Mouse (Mus musculus) c-Kit-positive CD71-positive TER-119-positive erythroid progenitor cells, embryonic 14.5 days (primary cell): Measurements from ENCODE around the gene Ano3.

Experiments
- DNase-seq: peaks from one replicate; pipeline ENCODE4 v3.0.0-alpha.2; 2013; ENCODE audit warnings: low spot score

Ano3 gene

GRCm38 (mm10) chr2:110806302-110807093 is 144.2 kb downstream of the Ano3 start:
- no peak for DNase-seq

- no peak for DNase-seq
Measured at GRCm38 (mm10) chr2:110795928-110796327, 154.8 kb downstream of the Ano3 start.

- no peak for DNase-seq
Measured at GRCm38 (mm10) chr2:110795433-110795832, 155.3 kb downstream of the Ano3 start.

GRCm38 (mm10) chr2:110787396-110787795 is 163.3 kb downstream of the Ano3 start:
- DNase-seq: no peak

- DNase-seq: no peak
Measured at GRCm38 (mm10) chr2:110759434-110759833, 191.3 kb downstream of the Ano3 start.

GRCm38 (mm10) chr2:110757556-110757955 is 193.2 kb downstream of the Ano3 start:
- no peak for DNase-seq

GRCm38 (mm10) chr2:110740493-110740892 is 210.2 kb downstream of the Ano3 start:
- no peak for DNase-seq

- DNase-seq: no peak
Measured at GRCm38 (mm10) chr2:110739781-110740180, 210.9 kb downstream of the Ano3 start.

- DNase-seq: no peak
Measured at GRCm38 (mm10) chr2:110737981-110738380, 212.7 kb downstream of the Ano3 start.

- DNase-seq: no peak
Measured at GRCm38 (mm10) chr2:110737236-110737635, 213.5 kb downstream of the Ano3 start.

- no peak for DNase-seq
Measured at GRCm38 (mm10) chr2:110726106-110726505, 224.6 kb downstream of the Ano3 start.

GRCm38 (mm10) chr2:110722208-110722607 is 228.5 kb downstream of the Ano3 start:
- DNase-seq: no peak

- no peak for DNase-seq
Measured at GRCm38 (mm10) chr2:110721290-110721753, 229.4 kb downstream of the Ano3 start, which contains the start of gene Muc15. Muc15 (plus strand) TSS chr2:110721340.

GRCm38 (mm10) chr2:110719051-110719450 is 231.7 kb downstream of the Ano3 start:
- no peak for DNase-seq

GRCm38 (mm10) chr2:110710055-110710720 is 240.5 kb downstream of the Ano3 start:
- no peak for DNase-seq

GRCm38 (mm10) chr2:110709436-110709835 is 241.3 kb downstream of the Ano3 start:
- no peak for DNase-seq

GRCm38 (mm10) chr2:110671071-110671624 is 279.6 kb downstream of the Ano3 start:
- no peak for DNase-seq

GRCm38 (mm10) chr2:110663329-110663728 is 287.4 kb downstream of the Ano3 start:
- DNase-seq: no peak

GRCm38 (mm10) chr2:110644846-110645245 is 305.9 kb downstream of the Ano3 start:
- DNase-seq: no peak

- no peak for DNase-seq
Measured at GRCm38 (mm10) chr2:110644358-110644757, 306.4 kb downstream of the Ano3 start.
